In the genomic region with DNA sequence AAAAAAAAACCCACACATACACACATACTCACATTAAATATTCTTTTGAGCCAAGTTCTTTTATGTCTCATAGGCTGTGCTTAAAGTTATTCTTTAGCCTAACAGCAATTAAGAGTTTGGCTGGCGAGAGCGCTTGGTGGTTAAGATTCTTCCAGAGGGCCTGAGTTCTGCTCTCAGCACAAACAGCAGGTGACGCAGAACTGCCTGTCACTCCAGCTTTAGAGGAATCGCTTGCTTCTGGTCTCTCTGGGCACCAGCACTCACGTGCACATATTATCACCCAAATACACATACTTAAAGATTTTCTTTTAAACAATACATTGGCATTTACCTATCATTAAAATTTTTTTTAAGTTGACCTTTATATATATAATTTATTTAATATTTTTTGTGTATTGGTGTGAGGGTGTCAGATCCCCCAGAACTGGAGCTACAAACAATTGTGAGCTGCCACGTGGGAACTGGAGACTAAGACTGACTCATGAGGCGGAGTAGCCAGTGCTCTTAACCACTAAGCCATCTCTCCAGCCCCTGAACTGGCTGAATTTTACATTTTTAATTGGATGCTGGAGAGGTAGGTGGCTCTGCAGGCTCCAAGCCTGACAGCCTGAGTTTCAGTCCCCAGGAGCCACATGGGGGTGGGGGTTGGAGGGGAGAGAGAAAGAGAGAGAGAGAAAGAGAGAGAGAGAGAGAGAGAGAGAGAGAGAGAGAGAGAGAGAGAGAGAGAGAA, we compare ENCODE assay signal across 38 mouse cellular contexts. TPM values are rescaled to one million over a fixed set of nuclear protein-coding genes. Genes with fewer than 3 reads are reported as not detected.
DNase-seq lines count a peak whose midpoint lies in the region; ATAC-seq and TF ChIP-seq lines count a peak whose summit lies in the region.
"Had no signal": no experiment of that assay in that cellular context is flagged by ENCODE, and none has a peak within 500 bp of the region (broad histone marks: within the 10 kb centered on the region; RNA-seq: fewer than 3 reads in every experiment).

No protein-coding gene starts in this region.

- DNase-seq in cerebellum, adult 11-12 months: peak; percentile 51
- no peak for DNase-seq in cerebellum, adult 11 months
- peak; percentile 50 to 67 for DNase-seq in cerebellum, postnatal 10 days
- DNase-seq in cerebellum, adult 8-10 months: no peak
- no peak for DNase-seq in left cerebral cortex, adult 2 months (ENCODE audit: extremely low spot score in 1 of 2, low spot score in 2 of 2)
- no peak for DNase-seq in left cerebral cortex, postnatal 36 days (ENCODE audit: low spot score in 2 of 2)
- no peak for DNase-seq in heart, embryonic 10.5 days (ENCODE audit: low spot score)
- DNase-seq: adrenal gland, adult 2 months; adrenal gland, postnatal 36 days; heart, postnatal 10 days; kidney, adult 11 months; layer of hippocampus, postnatal 36 days; liver; lung, adult 2 months; lung, postnatal 10 days had no signal

- peaks cover 9% of the 10 kb centered on the region for H3K36me3 ChIP-seq in heart, embryonic 10.5 days
- H3K36me3 ChIP-seq: midbrain, embryonic 15.5 days; stomach, embryonic 15.5 days had no signal

- intact Hi-C loops in left cerebral cortex, adult 2 months (cut with DNase I): loop anchor here (2.0 kb wide), 1 partner anchor 42 kb away; no protein-coding TSS in a partner anchor
- intact Hi-C loops in left cerebral cortex, postnatal 36 days (cut with DNase I): no loop called here

- no peak for ATAC-seq in megakaryocyte, adult 5-6 weeks (ENCODE audit: poor library complexity, severe bottlenecking)
- ATAC-seq: activated CD4-positive, CD25-positive, alpha-beta regulatory T cell, adult 4 months; forebrain, embryonic 13.5 days; inflammation-experienced regulatory T-cells, adult 6 months; midbrain, embryonic 15.5 days had no signal

- H3K4me3 ChIP-seq in left cerebral cortex, adult 2 months: no peak overlapping the region
- H3K4me3 ChIP-seq in heart, embryonic 10.5 days: no peak overlapping the region
- H3K4me3 ChIP-seq: embryonic facial prominence, embryonic 10.5 days; embryonic facial prominence, embryonic 15.5 days; forebrain, embryonic 13.5 days; heart, adult 2 months; heart, embryonic 13.5 days; hindbrain, embryonic 10.5 days; hindbrain, embryonic 15.5 days; midbrain, embryonic 10.5 days; midbrain, embryonic 15.5 days; neural tube, embryonic 15.5 days; stomach, embryonic 15.5 days had no signal

- H3K27me3 ChIP-seq in heart, embryonic 10.5 days (ENCODE audit: insufficient read depth, poor library complexity, severe bottlenecking): no peaks in the 10 kb centered on the region
- H3K27me3 ChIP-seq: embryonic facial prominence, embryonic 15.5 days; forebrain, embryonic 13.5 days; heart, embryonic 13.5 days; hindbrain, embryonic 15.5 days; midbrain, embryonic 15.5 days; neural tube, embryonic 15.5 days; stomach, embryonic 15.5 days had no signal

- TF ChIP-seq CTCF in left cerebral cortex, adult 2 months (IDR thresholded peaks at IDR 0.05): no peak

- H3K27ac ChIP-seq in left cerebral cortex, adult 2 months: peak overlapping the region; percentile 22; the same call in 1 of the 2 replicates
- H3K27ac ChIP-seq in heart, embryonic 10.5 days: no peak overlapping the region
- H3K27ac ChIP-seq: embryonic facial prominence, embryonic 10.5 days; embryonic facial prominence, embryonic 15.5 days; forebrain, embryonic 13.5 days; heart, adult 2 months; heart, embryonic 13.5 days; hindbrain, embryonic 10.5 days; hindbrain, embryonic 15.5 days; liver, embryonic 14.5 days; midbrain, embryonic 10.5 days; midbrain, embryonic 15.5 days; neural tube, embryonic 15.5 days; stomach, embryonic 15.5 days had no signal

- no peaks in the 10 kb centered on the region for H3K9me3 ChIP-seq in heart, embryonic 10.5 days
- H3K9me3 ChIP-seq: embryonic facial prominence, embryonic 10.5 days; embryonic facial prominence, embryonic 15.5 days; forebrain, embryonic 13.5 days; heart, embryonic 13.5 days; hindbrain, embryonic 10.5 days; hindbrain, embryonic 15.5 days; midbrain, embryonic 10.5 days; midbrain, embryonic 15.5 days; neural tube, embryonic 15.5 days; stomach, embryonic 15.5 days had no signal

- WGBS in heart, embryonic 10.5 days: 77% methylated on average over 7 of the region's 7 CpGs

- H3K4me1 ChIP-seq in heart, embryonic 10.5 days: peaks cover 6% of the 10 kb centered on the region
- H3K4me1 ChIP-seq: midbrain, embryonic 10.5 days; stomach, embryonic 15.5 days had no signal

RNA-seq across cellular contexts. Expression of a gene that starts 17.1 kb away (rescaled TPM):
- not detected for total RNA-seq in left cerebral cortex, adult 2 months (2021)
- total RNA-seq in left cerebral cortex, postnatal 36 days (2021): not detected
- not detected in 2 replicates for polyA plus RNA-seq in heart, embryonic 10.5 days (2016; fragmentation: Nextera tagmentation; extraction: Ambion mirVana)
- total RNA-seq in megakaryocyte, adult 5-6 weeks (2015): not detected in 2 replicates
- not detected in 2 replicates for total RNA-seq in megakaryocyte, adult 5-6 weeks (2017)
- total RNA-seq: adrenal gland, adult 2 months; adrenal gland, postnatal 36 days; gastrocnemius, adult 18-20 months; gastrocnemius, postnatal 4 days; heart, adult 2 months; heart, postnatal 10 days; layer of hippocampus, adult 8-10 months; layer of hippocampus, postnatal 36 days; left cerebral cortex, postnatal 10 days had no signal
- polyA plus RNA-seq: activated CD4-positive, CD25-positive, alpha-beta regulatory T cell, adult 4 months; adrenal gland, adult 2 months; cortical plate, adult 2 months; embryonic facial prominence, embryonic 15.5 days; forebrain, embryonic 13.5 days; frontal cortex, adult 2 months; heart, adult 2 months; heart, embryonic 13.5 days; hindbrain, embryonic 10.5 days; hindbrain, embryonic 15.5 days; inflammation-experienced regulatory T-cells, adult 6 months; kidney, embryonic 16.5 days; limb, embryonic 11.5 days; liver, embryonic 14.5 days; lung, adult 2 months; midbrain, embryonic 15.5 days; neural tube, embryonic 15.5 days had no signal

RNA-seq across cellular contexts. Expression of a gene that starts 35.9 kb away (rescaled TPM):
- total RNA-seq in left cerebral cortex, adult 2 months (2021): 10 to 100 TPM; 35.1 to 35.8 TPM
- total RNA-seq in left cerebral cortex, postnatal 36 days (2021): 10 to 100 TPM; 33.2 to 40.5 TPM
- 27.6 and 31.7 TPM in 2 replicates for polyA plus RNA-seq in heart, embryonic 10.5 days (2016; fragmentation: Nextera tagmentation; extraction: Ambion mirVana)
- total RNA-seq in megakaryocyte, adult 5-6 weeks (2015): 49.3 and 68.2 TPM in 2 replicates
- 22.2 and 26.3 TPM in 2 replicates for total RNA-seq in megakaryocyte, adult 5-6 weeks (2017)

RNA-seq across cellular contexts. Expression of a gene that starts 44.1 kb away (rescaled TPM):
- total RNA-seq in left cerebral cortex, adult 2 months (2021): 10 to 100 TPM; 85.3 to 89.6 TPM
- 10 to 100 TPM; 91.9 to 94.5 TPM for total RNA-seq in left cerebral cortex, postnatal 36 days (2021)
- polyA plus RNA-seq in heart, embryonic 10.5 days (2016; fragmentation: Nextera tagmentation; extraction: Ambion mirVana): 27.7 and 28.7 TPM in 2 replicates
- 42.1 and 42.8 TPM in 2 replicates for total RNA-seq in megakaryocyte, adult 5-6 weeks (2015)
- total RNA-seq in megakaryocyte, adult 5-6 weeks (2017): 74.0 and 91.1 TPM in 2 replicates

Comparison
In these comparisons a context has a peak if more than half of its experiments do, and no peak if none do; other contexts are left out.
1. DNase-seq: peak in cerebellum, adult 11-12 months (single experiment) and cerebellum, postnatal 10 days (2 of 2); none in cerebellum, adult 11 months (single experiment), cerebellum, adult 8-10 months (single experiment), left cerebral cortex, adult 2 months (0 of 2), left cerebral cortex, postnatal 36 days (0 of 2) and heart, embryonic 10.5 days (single experiment).